Mouse (Mus musculus) hindlimb bud, embryonic 11.5 days (tissue): ENCODE data around the gene Pdss1.
A peak's percentile ranks its signal among the peaks of the same experiment; 100 is the strongest.
"Not testable (repeated sequence)": the region's sequence is repeated elsewhere in the genome, so short reads cannot be mapped to it uniquely, and the experiment has no call there.

Experiments used
- DNase-seq: peaks from one replicate; pipeline ENCODE4 v3.0.0-alpha.2; 2012; ENCODE audit warnings: low read depth, low spot score; ENCODE audit errors: extremely low spot score

Pdss1 gene

GRCm38 (mm10) chr2:22895282-22896273 lies at the start of gene Pdss1:
Gene Pdss1 (plus strand): TSS chr2:22895522.
- DNase-seq, result peak; percentile 60

GRCm38 (mm10) chr2:22851900-22852299 lies 43.4 kb upstream of the Pdss1 start:
- DNase-seq, result no peak

GRCm38 (mm10) chr2:22857501-22857900 lies 37.8 kb upstream of the Pdss1 start:
- no peak for DNase-seq

- DNase-seq, result no peak
Observed at GRCm38 (mm10) chr2:22862194-22862593, 33.1 kb upstream of the Pdss1 start.

GRCm38 (mm10) chr2:22864394-22865037 lies 30.8 kb upstream of the Pdss1 start:
- peak; percentile 22 for DNase-seq

GRCm38 (mm10) chr2:22865818-22866217 lies 29.5 kb upstream of the Pdss1 start:
- no peak for DNase-seq

GRCm38 (mm10) chr2:22866894-22867424 lies 28.4 kb upstream of the Pdss1 start:
- no peak for DNase-seq

GRCm38 (mm10) chr2:22873159-22873558 lies 22.2 kb upstream of the Pdss1 start:
- DNase-seq, result no peak

GRCm38 (mm10) chr2:22874628-22875027 lies 20.7 kb upstream of the Pdss1 start:
- DNase-seq, result no peak

GRCm38 (mm10) chr2:22876614-22877013 lies 18.7 kb upstream of the Pdss1 start:
- DNase-seq, result no peak

- no peak for DNase-seq
Observed at GRCm38 (mm10) chr2:22878781-22879180, 16.5 kb upstream of the Pdss1 start.

GRCm38 (mm10) chr2:22880726-22881125 lies 14.6 kb upstream of the Pdss1 start:
- not testable (repeated sequence) for DNase-seq

GRCm38 (mm10) chr2:22894932-22895281 lies 415 bp upstream of the Pdss1 start:
- DNase-seq, result no peak

GRCm38 (mm10) chr2:22903947-22904346 lies 8.6 kb downstream of the Pdss1 start:
- DNase-seq, result no peak

GRCm38 (mm10) chr2:22914421-22914820 lies 19.1 kb downstream of the Pdss1 start:
- no peak for DNase-seq

- DNase-seq, result no peak
Observed at GRCm38 (mm10) chr2:22918651-22919050, 23.3 kb downstream of the Pdss1 start.

- not testable (repeated sequence) for DNase-seq
Observed at GRCm38 (mm10) chr2:22925911-22926310, 30.6 kb downstream of the Pdss1 start.

GRCm38 (mm10) chr2:22928259-22928658 lies 32.9 kb downstream of the Pdss1 start:
- no peak for DNase-seq

- DNase-seq, result no peak
Observed at GRCm38 (mm10) chr2:22933556-22933955, 38.2 kb downstream of the Pdss1 start.

GRCm38 (mm10) chr2:22949956-22950355 lies 54.6 kb downstream of the Pdss1 start:
- DNase-seq, result no peak

GRCm38 (mm10) chr2:22954278-22954677 lies 59.0 kb downstream of the Pdss1 start:
- no peak for DNase-seq

GRCm38 (mm10) chr2:22955914-22956313 lies 60.6 kb downstream of the Pdss1 start:
- no peak for DNase-seq
